Mouse (Mus musculus): Measurements from ENCODE around the gene Hsdl1. TPM values are rescaled to one million over a fixed set of nuclear protein-coding genes. Genes with fewer than 3 reads are reported as not detected.

Hsdl1 gene
- 10 to 100 TPM; 44.3 to 54.5 TPM for polyA plus RNA-seq (2017; shearing (Covaris generic))

- ATAC-seq: peak; percentile 56
Measured at GRCm38 (mm10) chr8:119574437-119575365, at the start of gene Hsdl1, which contains the start of gene Dnaaf1. Gene Hsdl1, minus strand, starts transcription at chr8:119575183. Gene Dnaaf1, plus strand, starts transcription at chr8:119575235.

- no peak for ATAC-seq
Measured at GRCm38 (mm10) chr8:119623744-119624143, 48.8 kb upstream of the Hsdl1 start.

- ATAC-seq: no peak
Measured at GRCm38 (mm10) chr8:119623061-119623460, 48.1 kb upstream of the Hsdl1 start.

GRCm38 (mm10) chr8:119622555-119622954, 47.6 kb upstream of the Hsdl1 start:
- no peak for ATAC-seq

- ATAC-seq: no peak
Measured at GRCm38 (mm10) chr8:119620848-119621465, 46.0 kb upstream of the Hsdl1 start.

- ATAC-seq: no peak
Measured at GRCm38 (mm10) chr8:119620116-119620840, 45.3 kb upstream of the Hsdl1 start.

- ATAC-seq: no peak
Measured at GRCm38 (mm10) chr8:119618887-119619286, 43.9 kb upstream of the Hsdl1 start.

GRCm38 (mm10) chr8:119617586-119617985, 42.6 kb upstream of the Hsdl1 start:
- ATAC-seq: no peak

- ATAC-seq: no peak
Measured at GRCm38 (mm10) chr8:119616811-119617210, 41.8 kb upstream of the Hsdl1 start.

- ATAC-seq: no peak
Measured at GRCm38 (mm10) chr8:119616358-119616757, 41.4 kb upstream of the Hsdl1 start.

- no peak for ATAC-seq
Measured at GRCm38 (mm10) chr8:119615096-119615495, 40.1 kb upstream of the Hsdl1 start.

- no peak for ATAC-seq
Measured at GRCm38 (mm10) chr8:119612471-119612870, 37.5 kb upstream of the Hsdl1 start, which contains the start of gene Adad2. Gene Adad2, plus strand, starts transcription at chr8:119612747.

GRCm38 (mm10) chr8:119606224-119606623, 31.2 kb upstream of the Hsdl1 start:
- no peak for ATAC-seq

GRCm38 (mm10) chr8:119604996-119605395, 30.0 kb upstream of the Hsdl1 start, which contains the start of gene Taf1c:
Gene Taf1c, minus strand, starts transcription at chr8:119605222.
- peak; percentile 99 for ATAC-seq

- no peak for ATAC-seq
Measured at GRCm38 (mm10) chr8:119604398-119604803, 29.4 kb upstream of the Hsdl1 start.

GRCm38 (mm10) chr8:119603771-119604170, 28.8 kb upstream of the Hsdl1 start:
- no peak for ATAC-seq

- ATAC-seq: no peak
Measured at GRCm38 (mm10) chr8:119591456-119591855, 16.5 kb upstream of the Hsdl1 start.

GRCm38 (mm10) chr8:119590348-119590747, 15.4 kb upstream of the Hsdl1 start:
- no peak for ATAC-seq

- ATAC-seq: no peak
Measured at GRCm38 (mm10) chr8:119588844-119589243, 13.9 kb upstream of the Hsdl1 start.

GRCm38 (mm10) chr8:119588321-119588720, 13.3 kb upstream of the Hsdl1 start:
- no peak for ATAC-seq

- peak; percentile 92 for ATAC-seq
Measured at GRCm38 (mm10) chr8:119585901-119586300, 10.9 kb upstream of the Hsdl1 start.

- no peak for ATAC-seq
Measured at GRCm38 (mm10) chr8:119580441-119581161, 5.6 kb upstream of the Hsdl1 start.
